Mouse (Mus musculus) MEL (cell line): ENCODE measurements around the gene Gpatch2l. TPM values are rescaled to one million over a fixed set of nuclear protein-coding genes. Genes with fewer than 3 reads are reported as not detected.

ENCODE experiments used
- DNase-seq: peaks from one replicate; pipeline ENCODE4 v3.0.0; 2011; ENCODE audit warnings: low read depth, low spot score
- H3K27ac ChIP-seq: 2 replicates; pipeline ENCODE4 v1.5.1; 2012; ENCODE audit warnings: low read depth, mild to moderate bottlenecking, control low read depth, low read length, moderate library complexity; ENCODE audit not compliant: control insufficient read depth
- H3K27me3 ChIP-seq, 2 experiments: fragments of 150-350 bp in 1 of 2; sonication (generic) in 1 of 2; 2 replicates each; pipeline ENCODE4 v1.6.1; 2012; ENCODE audit warnings: low read length in 2 of 2, mild to moderate bottlenecking in 2 of 2, improper control_type of control experiment in 1 of 2, moderate library complexity in 1 of 2; ENCODE audit not compliant: insufficient read depth in 2 of 2, control insufficient read depth in 1 of 2
- H3K36me3 ChIP-seq, 2 experiments: 2 replicates each; pipeline ENCODE4 v1.6.1; 2012 to 2014; ENCODE audit warnings: low read length in 2 of 2, improper control_type of control experiment in 1 of 2, inconsistent platforms in 1 of 2, mild to moderate bottlenecking in 1 of 2; ENCODE audit not compliant: insufficient read depth in 2 of 2, control insufficient read depth in 1 of 2
- H3K4me1 ChIP-seq, 2 experiments: fragments of 150-350 bp in 1 of 2; sonication (generic) in 1 of 2; 2 replicates each; pipeline ENCODE4 v1.6.1; 2012; ENCODE audit warnings: low read length in 2 of 2, improper control_type of control experiment in 1 of 2, mild to moderate bottlenecking in 1 of 2; ENCODE audit not compliant: insufficient read depth in 2 of 2, control insufficient read depth in 1 of 2
- H3K4me3 ChIP-seq, 2 experiments: fragments of 150-350 bp in 1 of 2; sonication (generic) in 1 of 2; 2 replicates each; pipeline ENCODE4 v1.5.1; 2012; ENCODE audit warnings: low read depth in 2 of 2, low read length in 2 of 2, mild to moderate bottlenecking in 2 of 2, moderate library complexity in 2 of 2, control low read depth in 1 of 2, improper control_type of control experiment in 1 of 2; ENCODE audit not compliant: control insufficient read depth in 1 of 2, insufficient read depth in 1 of 2
- H3K79me2 ChIP-seq: 2 replicates; pipeline ENCODE4 v1.6.1; 2012; ENCODE audit warnings: mild to moderate bottlenecking, low read length, moderate library complexity; ENCODE audit not compliant: control insufficient read depth, poor library complexity, insufficient read depth
- H3K9ac ChIP-seq: 2 replicates; pipeline ENCODE4 v1.6.1; 2012; ENCODE audit warnings: low read depth, mild to moderate bottlenecking, control low read depth, low read length, moderate library complexity; ENCODE audit not compliant: control insufficient read depth, poor library complexity, severe bottlenecking
- H3K9me3 ChIP-seq: fragments of 150-350 bp; sonication (generic); replicated peaks from 2 replicates; pipeline ENCODE4 v1.6.1; 2012; ENCODE audit warnings: mild to moderate bottlenecking, low read length, improper control_type of control experiment, moderate library complexity; ENCODE audit not compliant: insufficient read depth
- CHD1 ChIP-seq: IDR thresholded peaks from 2 replicates; pipeline ENCODE4 v1.6.1; 2012; ENCODE audit warnings: low read depth, mild to moderate bottlenecking, inconsistent platforms, low read length, improper control_type of control experiment
- CHD2 ChIP-seq: IDR thresholded peaks from 2 replicates; pipeline ENCODE4 v1.6.1; 2011; ENCODE audit warnings: low read length, improper control_type of control experiment
- CTCF ChIP-seq, 3 experiments: IDR thresholded peaks in 2 of 3; conservative IDR thresholded peaks in 1 of 3; 2 replicates each; pipeline ENCODE4 v1.5.1; 2011 to 2012; ENCODE audit warnings: low read length in 3 of 3, low read depth in 2 of 3, mild to moderate bottlenecking in 2 of 3, improper control_type of control experiment in 1 of 3, inconsistent platforms in 1 of 3, mixed read lengths in 1 of 3, moderate library complexity in 1 of 3; ENCODE audit not compliant: control insufficient read depth in 1 of 3, insufficient read depth in 1 of 3, poor library complexity in 1 of 3, severe bottlenecking in 1 of 3
- ELF1 ChIP-seq: IDR thresholded peaks from 2 replicates; pipeline ENCODE4 v1.6.1; 2014; ENCODE audit warnings: low read depth, mild to moderate bottlenecking, inconsistent platforms, low read length, improper control_type of control experiment, moderate library complexity
- EP300 ChIP-seq, 2 experiments: IDR thresholded peaks; 2 replicates each; pipeline ENCODE4 v1.6.1; 2011; ENCODE audit warnings: improper control_type of control experiment in 2 of 2, low read length in 2 of 2, low read depth in 1 of 2, mild to moderate bottlenecking in 1 of 2
- GABPA ChIP-seq: IDR thresholded peaks from 2 replicates; pipeline ENCODE4 v1.6.1; 2012; ENCODE audit warnings: low read depth, mild to moderate bottlenecking, inconsistent platforms, low read length, improper control_type of control experiment, moderate library complexity
- HCFC1 ChIP-seq: IDR thresholded peaks from 2 replicates; pipeline ENCODE4 v1.6.1; 2012; ENCODE audit warnings: low read depth, mild to moderate bottlenecking, inconsistent platforms, low read length, improper control_type of control experiment, moderate library complexity
- JUND ChIP-seq: IDR thresholded peaks from 2 replicates; pipeline ENCODE4 v1.6.1; 2011; ENCODE audit warnings: low read depth, mild to moderate bottlenecking, improper control_type of control experiment, low read length
- KAT2A ChIP-seq: conservative IDR thresholded peaks from 2 replicates; pipeline ENCODE4 v1.6.1; 2012; ENCODE audit warnings: low read depth, low read length, improper control_type of control experiment, inconsistent platforms
- MAX ChIP-seq: IDR thresholded peaks from 2 replicates; pipeline ENCODE4 v1.6.1; 2011; ENCODE audit warnings: low read length, improper control_type of control experiment
- MAZ ChIP-seq: IDR thresholded peaks from 2 replicates; pipeline ENCODE4 v1.6.1; 2012; ENCODE audit warnings: low read depth, mild to moderate bottlenecking, inconsistent platforms, low read length, improper control_type of control experiment
- MXI1 ChIP-seq: IDR thresholded peaks from 2 replicates; pipeline ENCODE4 v1.6.1; 2011; ENCODE audit warnings: mild to moderate bottlenecking, low read depth, low read length, improper control_type of control experiment
- MYB ChIP-seq: IDR thresholded peaks from 2 replicates; pipeline ENCODE4 v1.6.1; 2011; ENCODE audit warnings: mild to moderate bottlenecking, low read depth, low read length, improper control_type of control experiment
- MYC ChIP-seq: IDR thresholded peaks from 2 replicates; pipeline ENCODE4 v1.6.1; 2011; ENCODE audit warnings: low read depth, mild to moderate bottlenecking, low read length, improper control_type of control experiment, moderate library complexity
- NELFE ChIP-seq: IDR thresholded peaks from 2 replicates; pipeline ENCODE4 v1.6.1; 2011; ENCODE audit warnings: low read depth, low read length, improper control_type of control experiment
- NRF1 ChIP-seq: IDR thresholded peaks from 2 replicates; pipeline ENCODE4 v1.6.1; 2014; ENCODE audit warnings: low read depth, mild to moderate bottlenecking, inconsistent platforms, low read length, improper control_type of control experiment, moderate library complexity; ENCODE audit not compliant: poor library complexity, insufficient read depth, severe bottlenecking
- POLR2A ChIP-seq, 2 experiments: IDR thresholded peaks; 2 replicates each; pipeline ENCODE4 v1.6.1; 2011 to 2012; ENCODE audit warnings: low read length in 2 of 2, mild to moderate bottlenecking in 2 of 2, control low read depth in 1 of 2, improper control_type of control experiment in 1 of 2, low read depth in 1 of 2, moderate library complexity in 1 of 2; ENCODE audit not compliant: control insufficient read depth in 1 of 2, insufficient read depth in 1 of 2, poor library complexity in 1 of 2
- POLR2AphosphoS5 ChIP-seq: IDR thresholded peaks from 2 replicates; pipeline ENCODE4 v1.6.1; 2012; ENCODE audit warnings: low read depth, borderline replicate concordance, mild to moderate bottlenecking, inconsistent platforms, low read length, moderate library complexity, mixed read lengths
- RAD21 ChIP-seq: IDR thresholded peaks from 2 replicates; pipeline ENCODE4 v1.6.1; 2011; ENCODE audit warnings: mild to moderate bottlenecking, low read depth, low read length, improper control_type of control experiment
- RCOR1 ChIP-seq: IDR thresholded peaks from 2 replicates; pipeline ENCODE4 v1.6.1; 2012; ENCODE audit warnings: low read depth, mild to moderate bottlenecking, inconsistent platforms, low read length, improper control_type of control experiment
- SIN3A ChIP-seq: IDR thresholded peaks from 2 replicates; pipeline ENCODE4 v1.6.1; 2012; ENCODE audit warnings: low read length, improper control_type of control experiment, inconsistent platforms
- SMC3 ChIP-seq: IDR thresholded peaks from 2 replicates; pipeline ENCODE4 v1.6.1; 2011; ENCODE audit warnings: low read depth, low read length, improper control_type of control experiment
- TAL1 ChIP-seq: IDR thresholded peaks from 2 replicates; pipeline ENCODE4 v1.6.1; 2012; ENCODE audit warnings: mild to moderate bottlenecking, inconsistent platforms, low read length, moderate library complexity, mixed read lengths
- TBP ChIP-seq: IDR thresholded peaks from 2 replicates; pipeline ENCODE4 v1.8.0; 2011; ENCODE audit warnings: low read depth, low read length, improper control_type of control experiment
- USF1 ChIP-seq: IDR thresholded peaks from 2 replicates; pipeline ENCODE4 v1.6.1; 2014; ENCODE audit warnings: low read depth, mild to moderate bottlenecking, inconsistent platforms, low read length, improper control_type of control experiment, moderate library complexity
- USF2 ChIP-seq, 2 experiments: IDR thresholded peaks; 2 replicates each; pipeline ENCODE4 v1.6.1; 2011 to 2012; ENCODE audit warnings: improper control_type of control experiment in 2 of 2, low read length in 2 of 2, borderline replicate concordance in 1 of 2, inconsistent platforms in 1 of 2, low read depth in 1 of 2, mild to moderate bottlenecking in 1 of 2; ENCODE audit not compliant: insufficient read depth in 1 of 2
- ZC3H11A ChIP-seq: IDR thresholded peaks from 2 replicates; pipeline ENCODE4 v1.6.1; 2012; ENCODE audit warnings: low read depth, mild to moderate bottlenecking, inconsistent platforms, low read length, improper control_type of control experiment
- ZKSCAN1 ChIP-seq: IDR thresholded peaks from 2 replicates; pipeline ENCODE4 v1.6.1; 2012; ENCODE audit warnings: low read depth, mild to moderate bottlenecking, inconsistent platforms, low read length, improper control_type of control experiment, moderate library complexity
- ZMIZ1 ChIP-seq: IDR thresholded peaks from 2 replicates; pipeline ENCODE4 v1.6.1; 2012; ENCODE audit warnings: low read depth, mild to moderate bottlenecking, inconsistent platforms, low read length, improper control_type of control experiment, moderate library complexity
- ZNF384 ChIP-seq: IDR thresholded peaks from 2 replicates; pipeline ENCODE4 v1.6.1; 2012; ENCODE audit warnings: low read depth, mild to moderate bottlenecking, inconsistent platforms, low read length, improper control_type of control experiment
- polyA plus RNA-seq, 2 experiments: library from polyadenylated mRNA; stranded (reverse) in 1 of 2; unstranded in 1 of 2; fragments of >175 nt in 1 of 2; fragments of >200 nt in 1 of 2; gene quantifications; 2 replicates each; pipeline versions ENCODE4 v1.2.1 to v1.2.4; 2012; ENCODE audit warnings: low replicate concordance in 2 of 2, low read depth in 1 of 2; ENCODE audit not compliant: insufficient read length in 2 of 2, insufficient read depth in 1 of 2, missing spikeins in 1 of 2
- total RNA-seq: library from RNA; depleted of rRNA; stranded (reverse); fragments of 300-350 nt; gene quantifications from 2 replicates; pipeline ENCODE4 v1.2.3, GENCODE M21; 2012

Gene Gpatch2l
- total and polyA plus RNA-seq, 3 experiments, result 15.5 to 50.5 (median 18.6) TPM

DNA sequence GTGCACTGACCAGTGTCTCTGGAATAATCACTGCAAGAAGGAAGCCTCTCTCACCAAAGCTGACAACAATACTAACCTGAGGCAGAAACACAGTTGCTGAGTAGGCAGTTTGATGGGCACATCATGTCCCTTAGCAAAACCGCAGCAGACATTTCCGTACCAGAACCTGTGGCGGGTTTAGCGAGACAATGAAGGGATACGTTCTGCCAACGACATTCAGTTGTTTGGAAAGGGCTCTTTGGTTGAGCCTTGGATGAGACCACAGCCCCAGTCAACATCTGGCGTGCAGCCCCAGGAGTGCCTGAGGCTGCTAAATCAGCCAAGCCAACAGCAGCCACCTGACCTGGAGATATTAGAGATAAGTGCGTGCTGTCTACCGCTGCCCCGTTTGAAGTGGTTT is 67.8 kb downstream of the Gpatch2l start:
- peaks cover 0 to 3% of the 10 kb centered on the region in 2 experiments; a peak in 1 of 4 replicates for H3K4me1 ChIP-seq
- H3K27ac ChIP-seq, result no peak overlapping the region
- H3K9ac ChIP-seq, result no peak overlapping the region
- no peak overlapping the region for H3K4me3 ChIP-seq
- no peaks in the 10 kb centered on the region for H3K79me2 ChIP-seq
- no peaks in the 10 kb centered on the region for H3K27me3 ChIP-seq
- DNase-seq, result no peak
- H3K36me3 ChIP-seq, result no peaks in the 10 kb centered on the region
- H3K9me3 ChIP-seq, result no peaks in the 10 kb centered on the region
- TF ChIP-seq TBP (no peak), CHD1 (no peak), MYC (no peak), SIN3A (no peak), CTCF (IDR thresholded peaks at IDR 0.05 in 2 of 3, conservative IDR thresholded peaks at IDR 0.05 in 1 of 3; ENCODE audit: control insufficient read depth in 1 of 3, insufficient read depth in 1 of 3, low read depth in 2 of 3, low read length in 3 of 3, poor library complexity in 1 of 3, severe bottlenecking in 1 of 3) (no peak), TAL1 (no peak), ZMIZ1 (no peak), GABPA (no peak), RAD21 (no peak), EP300 (IDR thresholded peaks at IDR 0.05; ENCODE audit: low read depth in 1 of 2, low read length in 2 of 2) (no peak), USF2 (IDR thresholded peaks at IDR 0.05; ENCODE audit: borderline replicate concordance in 1 of 2, insufficient read depth in 1 of 2, low read depth in 1 of 2, low read length in 2 of 2) (no peak), NELFE (no peak), USF1 (no peak), MYB (no peak), POLR2AphosphoS5 (no peak), RCOR1 (no peak), MAZ (no peak), JUND (no peak), ZC3H11A (no peak), CHD2 (no peak)
- TF ChIP-seq, all 39 proteins: peak for 0

GRCm38 (mm10) chr12:86309902-86310301 is 68.2 kb downstream of the Gpatch2l start:
- DNase-seq, result no peak
- Histone ChIP-seq H3K4me1 (peaks cover 0 to 1% of the 10 kb centered on the region in 2 experiments; a peak in 1 of 4 replicates), H3K27ac (no peak overlapping the region), H3K27me3 (no peaks in the 10 kb centered on the region), H3K36me3 (no peaks in the 10 kb centered on the region), H3K9ac (no peak overlapping the region), H3K4me3 (no peak overlapping the region), H3K79me2 (no peaks in the 10 kb centered on the region), H3K9me3 (no peaks in the 10 kb centered on the region)
- TF ChIP-seq EP300 (IDR thresholded peaks at IDR 0.05; ENCODE audit: low read depth in 1 of 2, low read length in 2 of 2), result no peak
- TF ChIP-seq HCFC1, result no peak
- no peak for TF ChIP-seq SMC3
- TF ChIP-seq POLR2A (IDR thresholded peaks at IDR 0.05; ENCODE audit: control insufficient read depth in 1 of 2, insufficient read depth in 1 of 2, low read depth in 1 of 2, low read length in 2 of 2, poor library complexity in 1 of 2), result no peak
- no peak for TF ChIP-seq MAX
- no peak for TF ChIP-seq ZNF384
- no peak for TF ChIP-seq CHD2
- no peak for TF ChIP-seq NELFE
- no peak for TF ChIP-seq TAL1
- TF ChIP-seq MYB, result no peak
- no peak for TF ChIP-seq ELF1
- TF ChIP-seq USF2 (IDR thresholded peaks at IDR 0.05; ENCODE audit: borderline replicate concordance in 1 of 2, insufficient read depth in 1 of 2, low read depth in 1 of 2, low read length in 2 of 2), result no peak
- no peak for TF ChIP-seq SIN3A
- no peak for TF ChIP-seq POLR2AphosphoS5
- no peak for TF ChIP-seq NRF1
- no peak for TF ChIP-seq CHD1
- TF ChIP-seq MXI1, result no peak
- TF ChIP-seq KAT2A, result no peak
- TF ChIP-seq ZKSCAN1, result no peak
